Mouse (Mus musculus) intestine, embryonic 16.5 days (tissue): ENCODE measurements around the gene Cfap126. TPM values are rescaled to one million over a fixed set of nuclear protein-coding genes. Genes with fewer than 3 reads are reported as not detected.
"Not testable (repeated sequence)": the region's sequence is repeated elsewhere in the genome, so short reads cannot be mapped to it uniquely, and the experiment has no call there.

Experiments used
- ATAC-seq: fragments of 200-750 bp; cut with Nextera tagmentation; 2 replicates; pipeline ENCODE4 v1.8.0; 2017; ENCODE audit warnings: moderate TSS enrichment, moderate library complexity
- H3K27ac ChIP-seq: fragments of 300-500 bp; sonication (generic); 2 replicates; pipeline ENCODE4 v1.5.1; 2014; ENCODE audit warnings: mild to moderate bottlenecking, low read length
- H3K27me3 ChIP-seq: fragments of 300-500 bp; sonication (generic); replicated peaks from 2 replicates; pipeline ENCODE4 v1.6.1; 2014; ENCODE audit warnings: low read length, control low read depth, mixed read lengths; ENCODE audit not compliant: control insufficient read depth, insufficient read depth
- H3K36me3 ChIP-seq: fragments of 300-500 bp; sonication (generic); 2 replicates; pipeline ENCODE4 v1.6.1; 2014; ENCODE audit warnings: low read length, control low read depth; ENCODE audit not compliant: control insufficient read depth, insufficient read depth
- H3K4me1 ChIP-seq: fragments of 300-500 bp; sonication (generic); 2 replicates; pipeline ENCODE4 v1.6.1; 2014; ENCODE audit warnings: low read length, control low read depth, mixed read lengths; ENCODE audit not compliant: control insufficient read depth, insufficient read depth
- H3K4me2 ChIP-seq: fragments of 300-500 bp; sonication (generic); 2 replicates; pipeline ENCODE4 v1.6.1; 2014; ENCODE audit warnings: low read depth, low read length, control low read depth
- H3K4me3 ChIP-seq: fragments of 300-500 bp; sonication (generic); 2 replicates; pipeline ENCODE4 v1.5.1; 2014; ENCODE audit warnings: mild to moderate bottlenecking, low read length
- H3K9ac ChIP-seq: fragments of 300-500 bp; sonication (generic); 2 replicates; pipeline ENCODE4 v1.6.1; 2014; ENCODE audit warnings: low read depth, low read length
- H3K9me3 ChIP-seq: fragments of 300-500 bp; sonication (generic); 2 replicates; pipeline ENCODE4 v1.6.1; 2016; ENCODE audit warnings: low read length, control low read depth; ENCODE audit not compliant: control insufficient read depth
- WGBS: fragments of 180-500 bp; shearing (Covaris S2); extraction: QIAGEN DNeasy Blood & Tissue Kit; methylation state at CpG from one replicate; pipeline ENCODE4 v1.1.7; 2014; 5-methylcytosine and 5-hydroxymethylcytosine counted together
- polyA plus RNA-seq: library from polyadenylated mRNA; unstranded; fragments of >200 nt; fragmentation: Nextera tagmentation; extraction: Ambion mirVana; gene quantifications from 2 replicates; pipeline ENCODE4 v1.2.1, GENCODE M21; 2015

Gene Cfap126
- polyA plus RNA-seq, 1 experiment from 2014 or later, result 1.6 TPM

- not testable (repeated sequence) for H3K36me3 ChIP-seq, H3K27ac ChIP-seq, H3K4me1 ChIP-seq, H3K9me3 ChIP-seq, H3K9ac ChIP-seq, H3K4me2 ChIP-seq, H3K4me3 ChIP-seq
- H3K27me3 ChIP-seq, result peaks cover 17% of the 10 kb centered on the region
- no CpG with 5 or more reads among the region's 45 CpGs for WGBS
- ATAC-seq, result peak; percentile 67
These were observed 41.5 kb upstream of the Cfap126 start for GRCm38 (mm10) chr1:171072217-171072616.

GRCm38 (mm10) chr1:171074283-171074682, 39.4 kb upstream of the Cfap126 start:
- H3K9ac ChIP-seq, H3K9me3 ChIP-seq, H3K4me2 ChIP-seq, H3K4me1 ChIP-seq, H3K36me3 ChIP-seq, H3K4me3 ChIP-seq, H3K27ac ChIP-seq: not testable (repeated sequence)
- peak; percentile 40 for ATAC-seq
- 30% methylated on average over 4 of the region's 10 CpGs for WGBS
- H3K27me3 ChIP-seq, result peaks cover 17% of the 10 kb centered on the region

GRCm38 (mm10) chr1:171076176-171076575, 37.5 kb upstream of the Cfap126 start:
- not testable (repeated sequence) for H3K36me3 ChIP-seq, H3K27ac ChIP-seq, H3K4me1 ChIP-seq, ATAC-seq, H3K4me3 ChIP-seq, H3K9me3 ChIP-seq, H3K9ac ChIP-seq, H3K4me2 ChIP-seq
- H3K27me3 ChIP-seq, result peaks cover 11% of the 10 kb centered on the region
- WGBS, result 73% methylated on average over 3 of the region's 5 CpGs

GRCm38 (mm10) chr1:171077192-171077591, 36.5 kb upstream of the Cfap126 start:
- WGBS, result 36% methylated on average over 5 of the region's 5 CpGs
- not testable (repeated sequence) for ATAC-seq, H3K9ac ChIP-seq, H3K27ac ChIP-seq, H3K4me2 ChIP-seq, H3K36me3 ChIP-seq, H3K4me3 ChIP-seq, H3K9me3 ChIP-seq, H3K4me1 ChIP-seq
- H3K27me3 ChIP-seq, result peaks cover 11% of the 10 kb centered on the region

GRCm38 (mm10) chr1:171077955-171078354, 35.8 kb upstream of the Cfap126 start:
- WGBS, result 2% methylated on average over 14 of the region's 27 CpGs
- not testable (repeated sequence) for H3K27ac ChIP-seq, H3K9ac ChIP-seq, H3K4me2 ChIP-seq, H3K9me3 ChIP-seq, H3K4me1 ChIP-seq, H3K36me3 ChIP-seq
- H3K4me3 ChIP-seq, result peak overlapping the region; percentile 7; the same call in 1 of the 2 replicates
- peaks cover 11% of the 10 kb centered on the region for H3K27me3 ChIP-seq
- ATAC-seq, result peak; percentile 15

GRCm38 (mm10) chr1:171078419-171078818, 35.3 kb upstream of the Cfap126 start:
- ATAC-seq, H3K9ac ChIP-seq, H3K4me1 ChIP-seq, H3K27ac ChIP-seq, H3K36me3 ChIP-seq, H3K9me3 ChIP-seq: not testable (repeated sequence)
- Histone ChIP-seq H3K4me3 (0 out of 2 replicates have a peak overlapping the region, but pooled peaks have one; percentile 9), H3K4me2 (0 out of 2 replicates have a peak overlapping the region, but pooled peaks have one; percentile 27), H3K27me3 (peaks cover 11% of the 10 kb centered on the region)
- WGBS, result 18% methylated on average over 11 of the region's 12 CpGs

GRCm38 (mm10) chr1:171079345-171079744, 34.4 kb upstream of the Cfap126 start:
- not testable (repeated sequence) for H3K27me3 ChIP-seq, H3K4me2 ChIP-seq, H3K9ac ChIP-seq, H3K27ac ChIP-seq, H3K36me3 ChIP-seq, H3K4me1 ChIP-seq, H3K4me3 ChIP-seq, H3K9me3 ChIP-seq
- peak; percentile 74 for ATAC-seq
- WGBS, result no CpG with 5 or more reads among the region's 35 CpGs

GRCm38 (mm10) chr1:171079825-171080224, 33.9 kb upstream of the Cfap126 start:
- H3K4me3 ChIP-seq, H3K9ac ChIP-seq, H3K4me2 ChIP-seq, H3K4me1 ChIP-seq, H3K27me3 ChIP-seq, H3K9me3 ChIP-seq, H3K27ac ChIP-seq, H3K36me3 ChIP-seq: not testable (repeated sequence)
- WGBS, result no CpG with 5 or more reads among the region's 43 CpGs
- peak; percentile 65 for ATAC-seq

- H3K27me3 ChIP-seq, H3K4me3 ChIP-seq, H3K9ac ChIP-seq, H3K36me3 ChIP-seq, H3K9me3 ChIP-seq, H3K27ac ChIP-seq, H3K4me1 ChIP-seq, H3K4me2 ChIP-seq: not testable (repeated sequence)
- WGBS, result 39% methylated on average over 9 of the region's 17 CpGs
- peak; percentile 46 for ATAC-seq
These were observed 32.0 kb upstream of the Cfap126 start for GRCm38 (mm10) chr1:171081512-171082231.

GRCm38 (mm10) chr1:171085718-171086117, 28.0 kb upstream of the Cfap126 start:
- Histone ChIP-seq H3K27ac (no peak overlapping the region), H3K27me3 (peaks cover 4% of the 10 kb centered on the region; the same call in 1 of the 2 replicates), H3K9me3 (no peaks in the 10 kb centered on the region), H3K4me1 (no peaks in the 10 kb centered on the region), H3K4me3 (peak overlapping the region; percentile 48), H3K4me2 (peak overlapping the region; percentile 84), H3K36me3 (no peaks in the 10 kb centered on the region), H3K9ac (peak overlapping the region; percentile 43)
- ATAC-seq, result no peak
- under 1% methylated on average over 26 of the region's 26 CpGs for WGBS
